Comparison of ENCODE assay signal across 9 mouse cellular contexts in the genomic region with DNA sequence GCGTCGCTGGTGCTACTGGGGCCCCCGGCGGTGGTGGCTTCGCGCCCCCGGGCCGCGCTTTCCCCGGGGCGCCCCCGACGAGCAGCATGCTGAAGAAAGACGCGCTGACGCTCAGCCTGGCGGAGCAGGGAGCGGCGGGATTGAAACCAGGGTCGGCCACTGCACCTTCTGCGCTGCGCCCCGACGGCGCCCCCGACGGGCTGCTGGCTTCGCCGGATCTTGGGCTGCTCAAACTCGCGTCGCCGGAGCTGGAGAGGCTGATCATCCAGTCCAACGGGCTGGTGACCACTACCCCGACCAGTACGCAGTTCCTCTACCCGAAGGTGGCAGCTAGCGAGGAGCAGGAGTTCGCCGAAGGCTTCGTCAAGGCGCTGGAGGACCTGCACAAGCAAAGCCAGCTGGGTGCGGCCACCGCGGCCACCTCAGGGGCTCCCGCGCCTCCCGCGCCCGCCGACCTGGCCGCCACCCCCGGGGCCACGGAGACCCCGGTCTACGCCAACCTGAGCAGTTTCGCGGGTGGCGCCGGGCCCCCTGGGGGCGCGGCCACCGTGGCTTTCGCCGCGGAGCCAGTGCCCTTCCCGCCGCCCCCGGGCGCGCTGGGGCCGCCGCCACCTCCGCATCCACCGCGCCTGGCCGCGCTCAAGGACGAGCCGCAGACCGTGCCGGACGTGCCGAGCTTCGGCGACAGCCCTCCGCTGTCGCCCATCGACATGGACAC. TPM values are rescaled to one million over a fixed set of nuclear protein-coding genes. Genes with fewer than 3 reads are reported as not detected.
DNase-seq lines count a peak whose midpoint lies in the region; ATAC-seq and TF ChIP-seq lines count a peak whose summit lies in the region.
"Had no signal": no experiment of that assay in that cellular context is flagged by ENCODE, and none has a peak within 500 bp of the region (broad histone marks: within the 10 kb centered on the region; RNA-seq: fewer than 3 reads in every experiment).

No protein-coding gene starts in this region.

- no peaks in the 10 kb centered on the region for H3K9me3 ChIP-seq in forebrain, embryonic 12.5 days
- no peaks in the 10 kb centered on the region for H3K9me3 ChIP-seq in hindbrain, embryonic 16.5 days (ENCODE audit: control insufficient read depth, low read length)
- H3K9me3 ChIP-seq in liver, embryonic 11.5 days (ENCODE audit: control insufficient read depth, low read length) = no peaks in the 10 kb centered on the region

- H3K4me3 ChIP-seq in lung, adult 2 months (replicated peaks; ENCODE audit: extremely low read depth, low read depth, low read length) = peak overlapping the region; percentile 90
- H3K4me3 ChIP-seq in forebrain, embryonic 12.5 days (replicated peaks) = peak overlapping the region; percentile 100
- H3K4me3 ChIP-seq in hindbrain, embryonic 16.5 days (ENCODE audit: low read length) = peak overlapping the region; percentile 95
- H3K4me3 ChIP-seq in liver, embryonic 11.5 days (ENCODE audit: low read depth, low read length) = peak overlapping the region; percentile 96

- DNase-seq in lung, adult 2 months = peak; percentile 80
- no peak for DNase-seq in lung, adult 18-20 months
- DNase-seq in adipocyte (ENCODE audit: low spot score) = peak; percentile 59
- no peak for DNase-seq in liver, embryonic 11.5 days (ENCODE audit: low spot score)
- DNase-seq in right cerebral cortex, postnatal 14 days = peak; percentile 50

- H3K4me2 ChIP-seq in forebrain, embryonic 12.5 days = peak overlapping the region; percentile 73
- H3K4me2 ChIP-seq in hindbrain, embryonic 16.5 days (ENCODE audit: low read length) = peak overlapping the region; percentile 86
- H3K4me2 ChIP-seq in liver, embryonic 11.5 days = peak overlapping the region; percentile 85

- peaks cover 16% of the 10 kb centered on the region for H3K4me1 ChIP-seq in lung, adult 2 months (ENCODE audit: control insufficient read depth, insufficient read depth, low read length)
- peaks cover 57% of the 10 kb centered on the region for H3K4me1 ChIP-seq in forebrain, embryonic 12.5 days
- H3K4me1 ChIP-seq in hindbrain, embryonic 16.5 days (ENCODE audit: control insufficient read depth, insufficient read depth, low read depth, low read length) = peaks cover 42% of the 10 kb centered on the region
- peaks cover 37% of the 10 kb centered on the region for H3K4me1 ChIP-seq in liver, embryonic 11.5 days (replicated peaks; ENCODE audit: control insufficient read depth, insufficient read depth, low read length)

- H3K36me3 ChIP-seq in forebrain, embryonic 12.5 days (replicated peaks) = peaks cover 18% of the 10 kb centered on the region
- H3K36me3 ChIP-seq in hindbrain, embryonic 16.5 days (ENCODE audit: control insufficient read depth, insufficient read depth, low read length) = no peaks in the 10 kb centered on the region
- H3K36me3 ChIP-seq in liver, embryonic 11.5 days (ENCODE audit: control insufficient read depth, insufficient read depth, low read length) = no peaks in the 10 kb centered on the region; the same call in 1 of the 2 replicates

- WGBS in lung, adult 2 months = under 1% methylated on average over 89 of the region's 89 CpGs
- WGBS in forebrain, embryonic 12.5 days = under 1% methylated on average over 85 of the region's 89 CpGs
- under 1% methylated on average over 76 of the region's 89 CpGs for WGBS in hindbrain, embryonic 16.5 days
- under 1% methylated on average over 87 of the region's 89 CpGs for WGBS in liver, embryonic 11.5 days

- no peaks in the 10 kb centered on the region; the same call in 1 of the 2 replicates for H3K27me3 ChIP-seq in forebrain, embryonic 12.5 days
- no peaks in the 10 kb centered on the region for H3K27me3 ChIP-seq in hindbrain, embryonic 16.5 days (replicated peaks; ENCODE audit: control insufficient read depth, insufficient read depth, low read length)
- H3K27me3 ChIP-seq in liver, embryonic 11.5 days (replicated peaks; ENCODE audit: control insufficient read depth, insufficient read depth, low read length) = no peaks in the 10 kb centered on the region

- TF ChIP-seq CTCF in lung, adult 2 months (IDR thresholded peaks at IDR 0.05; ENCODE audit: insufficient read depth, low read length) = no peak

- TF ChIP-seq POLR2A in lung, adult 2 months (IDR thresholded peaks at IDR 0.05; ENCODE audit: borderline replicate concordance, extremely low read depth, low read depth, low read length) = peak; percentile 72

- peak overlapping the region; percentile 99 for H3K27ac ChIP-seq in forebrain, embryonic 12.5 days
- peak overlapping the region; percentile 99 for H3K27ac ChIP-seq in hindbrain, embryonic 16.5 days (ENCODE audit: low read depth, low read length)
- peak overlapping the region; percentile 99 for H3K27ac ChIP-seq in liver, embryonic 11.5 days (ENCODE audit: low read depth, low read length)

- ATAC-seq in forebrain, embryonic 12.5 days (ENCODE audit: low FRiP score) = no peak; the same call in 1 of the 2 replicates
- ATAC-seq in hindbrain, embryonic 16.5 days = peak; percentile 5; the same call in 1 of the 2 replicates
- ATAC-seq in liver, embryonic 11.5 days (replicated peaks; ENCODE audit: low FRiP score) = no peak; the same call in 1 of the 2 replicates
- no peak; the same call in 1 of the 2 replicates for ATAC-seq in granulocyte monocyte progenitor cell, adult 5-6 weeks (replicated peaks; ENCODE audit: poor library complexity, severe bottlenecking)

- peak overlapping the region; percentile 100 for H3K9ac ChIP-seq in forebrain, embryonic 12.5 days
- H3K9ac ChIP-seq in hindbrain, embryonic 16.5 days (ENCODE audit: low read depth, low read length) = peak overlapping the region; percentile 99
- H3K9ac ChIP-seq in liver, embryonic 11.5 days (ENCODE audit: low read depth, low read length) = peak overlapping the region; percentile 96

RNA-seq across cellular contexts. Expression of gene Jund, which starts 0.5 kb away (rescaled TPM):
- polyA plus RNA-seq in lung, adult 2 months (2012; rRNA removed) = 378 and 717 TPM in 2 replicates
- 153 and 165 TPM in 2 replicates for polyA plus RNA-seq in forebrain, embryonic 12.5 days (2016; fragmentation: Nextera tagmentation; extraction: Ambion mirVana)
- 60.0 and 69.0 TPM in 2 replicates for polyA plus RNA-seq in hindbrain, embryonic 16.5 days (2015; fragmentation: Nextera tagmentation; extraction: Ambion mirVana)
- 43.0 and 47.2 TPM in 2 replicates for polyA plus RNA-seq in liver, embryonic 11.5 days (2014; fragmentation: Nextera tagmentation; extraction: Ambion mirVana)
- total RNA-seq in granulocyte monocyte progenitor cell, adult 5-6 weeks (2014; fragmentation: Nextera tagmentation) = 7.7 and 12.3 TPM in 2 replicates
- total RNA-seq in granulocyte monocyte progenitor cell, adult 5-6 weeks (2017) = 24.6 and 27.0 TPM in 2 replicates

RNA-seq across cellular contexts. Expression of gene Iqcn, which starts 4.0 kb away (rescaled TPM):
- polyA plus RNA-seq in lung, adult 2 months (2012; rRNA removed) = 0.03 TPM in 1 of 2 replicates, not detected in the other
- polyA plus RNA-seq in forebrain, embryonic 12.5 days (2016; fragmentation: Nextera tagmentation; extraction: Ambion mirVana) = 0.04 and 0.10 TPM in 2 replicates
- polyA plus RNA-seq in hindbrain, embryonic 16.5 days (2015; fragmentation: Nextera tagmentation; extraction: Ambion mirVana) = 0.10 TPM in 1 of 2 replicates, not detected in the other
- not detected in 2 replicates for polyA plus RNA-seq in liver, embryonic 11.5 days (2014; fragmentation: Nextera tagmentation; extraction: Ambion mirVana)
- not detected in 2 replicates for total RNA-seq in granulocyte monocyte progenitor cell, adult 5-6 weeks (2014; fragmentation: Nextera tagmentation)
- total RNA-seq in granulocyte monocyte progenitor cell, adult 5-6 weeks (2017) = not detected in 2 replicates

RNA-seq across cellular contexts. Expression of gene Gm3336, which starts 19.1 kb away (rescaled TPM):
- polyA plus RNA-seq in lung, adult 2 months (2012; rRNA removed) = 0.43 and 1.2 TPM in 2 replicates
- not detected in 2 replicates for polyA plus RNA-seq in forebrain, embryonic 12.5 days (2016; fragmentation: Nextera tagmentation; extraction: Ambion mirVana)
- 0.19 TPM in 1 of 2 replicates, not detected in the other for polyA plus RNA-seq in hindbrain, embryonic 16.5 days (2015; fragmentation: Nextera tagmentation; extraction: Ambion mirVana)
- 0.15 TPM in 1 of 2 replicates, not detected in the other for polyA plus RNA-seq in liver, embryonic 11.5 days (2014; fragmentation: Nextera tagmentation; extraction: Ambion mirVana)
- total RNA-seq in granulocyte monocyte progenitor cell, adult 5-6 weeks (2014; fragmentation: Nextera tagmentation) = not detected in 2 replicates
- not detected in 2 replicates for total RNA-seq in granulocyte monocyte progenitor cell, adult 5-6 weeks (2017)
- total RNA-seq: layer of hippocampus, postnatal 10 days had no signal

RNA-seq across cellular contexts. Expression of gene Pde4c, which starts 24.2 kb away (rescaled TPM):
- polyA plus RNA-seq in lung, adult 2 months (2012; rRNA removed) = 4.1 and 5.5 TPM in 2 replicates
- polyA plus RNA-seq in forebrain, embryonic 12.5 days (2016; fragmentation: Nextera tagmentation; extraction: Ambion mirVana) = 0.14 and 0.17 TPM in 2 replicates
- 0.19 and 0.42 TPM in 2 replicates for polyA plus RNA-seq in hindbrain, embryonic 16.5 days (2015; fragmentation: Nextera tagmentation; extraction: Ambion mirVana)
- 0.83 and 1.3 TPM in 2 replicates for polyA plus RNA-seq in liver, embryonic 11.5 days (2014; fragmentation: Nextera tagmentation; extraction: Ambion mirVana)
- total RNA-seq in granulocyte monocyte progenitor cell, adult 5-6 weeks (2014; fragmentation: Nextera tagmentation) = not detected in 2 replicates
- total RNA-seq in granulocyte monocyte progenitor cell, adult 5-6 weeks (2017) = not detected in 2 replicates

RNA-seq across cellular contexts. Expression of gene Lsm4, which starts 26.2 kb away (rescaled TPM):
- 75.2 and 76.3 TPM in 2 replicates for polyA plus RNA-seq in lung, adult 2 months (2012; rRNA removed)
- 259 and 275 TPM in 2 replicates for polyA plus RNA-seq in forebrain, embryonic 12.5 days (2016; fragmentation: Nextera tagmentation; extraction: Ambion mirVana)
- 168 and 169 TPM in 2 replicates for polyA plus RNA-seq in hindbrain, embryonic 16.5 days (2015; fragmentation: Nextera tagmentation; extraction: Ambion mirVana)
- polyA plus RNA-seq in liver, embryonic 11.5 days (2014; fragmentation: Nextera tagmentation; extraction: Ambion mirVana) = 342 and 357 TPM in 2 replicates
- 187 and 226 TPM in 2 replicates for total RNA-seq in granulocyte monocyte progenitor cell, adult 5-6 weeks (2014; fragmentation: Nextera tagmentation)
- total RNA-seq in granulocyte monocyte progenitor cell, adult 5-6 weeks (2017) = 247 and 312 TPM in 2 replicates

Comparison
In these comparisons a context has a peak if more than half of its experiments do, and no peak if none do; other contexts are left out.
1. DNase-seq: peak in lung, adult 2 months (single experiment), adipocyte (single experiment) and right cerebral cortex, postnatal 14 days (single experiment); none in lung, adult 18-20 months (0 of 2) and liver, embryonic 11.5 days (single experiment).
2. Peak in every context shown above with its lines, with median percentiles within 50 percentile points of each other: H3K4me3 ChIP-seq, H3K27ac ChIP-seq, H3K4me2 ChIP-seq and H3K9ac ChIP-seq.